Mouse (Mus musculus) B cell, adult 67 days (primary cell): Measurements from ENCODE around the gene Myt1. TPM values are rescaled to one million over a fixed set of nuclear protein-coding genes. Genes with fewer than 3 reads are reported as not detected.

Experiments used
- total RNA-seq, 2 experiments: library from RNA; stranded (reverse); gene quantifications; 4 replicates each; pipeline ENCODE4 v1.2.4; 2023

Myt1 gene
- not detected for total RNA-seq

DNA sequence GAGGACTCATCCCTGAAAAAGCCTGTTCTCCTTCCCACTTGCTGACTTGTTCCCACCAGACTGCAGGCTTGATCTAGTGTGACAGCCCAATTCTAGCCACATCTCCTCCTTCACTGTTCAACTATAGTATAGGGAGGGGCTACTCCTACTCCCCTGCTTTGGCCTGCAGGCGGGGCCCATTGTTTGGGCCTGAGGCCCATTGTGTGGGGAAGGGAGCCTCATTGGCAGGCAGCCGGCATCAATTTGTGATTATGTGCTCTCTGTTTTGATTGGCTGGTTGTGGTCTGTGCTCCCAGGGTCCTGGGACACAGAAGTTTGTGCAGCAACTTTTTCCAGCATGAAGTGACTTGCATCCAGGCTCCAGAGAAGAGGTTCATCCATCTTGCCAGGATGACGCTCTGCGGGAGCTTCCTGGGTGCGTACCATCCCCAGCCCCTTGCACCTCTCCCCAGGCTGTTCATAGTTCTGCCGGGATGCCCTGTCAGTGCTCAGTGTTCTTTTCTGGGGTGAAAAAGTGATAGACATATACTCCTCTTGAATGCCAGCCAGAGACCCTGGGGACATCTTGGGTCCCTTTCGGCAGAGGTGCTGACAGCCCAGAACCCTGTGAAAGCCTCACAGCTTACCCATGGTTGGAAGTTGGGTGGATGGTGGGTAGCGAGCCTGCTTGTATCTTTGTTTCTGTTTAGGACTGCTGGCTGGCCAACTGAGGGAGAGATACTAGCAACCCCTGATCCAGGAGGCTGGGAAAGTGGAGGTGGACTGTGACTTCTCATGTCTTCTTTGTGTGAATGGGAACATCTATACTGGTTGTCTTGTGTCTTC, at the start of gene Myt1:
TSS of gene Myt1 (plus strand) at position 327 of the 825 bp plus-strand sequence.

DNA sequence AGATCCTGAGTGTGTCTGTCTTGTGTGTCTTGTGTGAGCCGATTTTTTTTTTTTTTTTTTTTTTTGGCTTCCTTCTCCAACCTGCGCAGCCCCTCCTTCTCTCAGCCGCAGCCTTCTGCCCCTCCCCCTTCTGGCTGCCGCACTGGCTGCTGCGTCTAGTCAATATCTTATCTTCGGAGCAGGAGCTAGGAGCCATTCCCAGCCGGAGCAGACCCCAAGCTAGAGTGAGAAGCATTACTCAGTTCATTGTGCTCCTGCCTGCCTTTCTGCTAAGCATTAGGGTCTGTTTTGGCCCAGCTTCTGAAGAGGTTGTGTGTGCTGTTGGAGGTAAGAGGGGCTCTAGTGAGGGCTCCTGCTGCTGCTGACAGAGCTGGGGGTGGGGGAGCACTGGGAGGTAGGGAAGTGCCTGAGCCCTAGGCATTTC, 48.2 kb upstream of the Myt1 start, which contains the start of gene Oprl1:
TSS of gene Oprl1 (plus strand) at position 114 of the 424 bp plus-strand sequence.

DNA sequence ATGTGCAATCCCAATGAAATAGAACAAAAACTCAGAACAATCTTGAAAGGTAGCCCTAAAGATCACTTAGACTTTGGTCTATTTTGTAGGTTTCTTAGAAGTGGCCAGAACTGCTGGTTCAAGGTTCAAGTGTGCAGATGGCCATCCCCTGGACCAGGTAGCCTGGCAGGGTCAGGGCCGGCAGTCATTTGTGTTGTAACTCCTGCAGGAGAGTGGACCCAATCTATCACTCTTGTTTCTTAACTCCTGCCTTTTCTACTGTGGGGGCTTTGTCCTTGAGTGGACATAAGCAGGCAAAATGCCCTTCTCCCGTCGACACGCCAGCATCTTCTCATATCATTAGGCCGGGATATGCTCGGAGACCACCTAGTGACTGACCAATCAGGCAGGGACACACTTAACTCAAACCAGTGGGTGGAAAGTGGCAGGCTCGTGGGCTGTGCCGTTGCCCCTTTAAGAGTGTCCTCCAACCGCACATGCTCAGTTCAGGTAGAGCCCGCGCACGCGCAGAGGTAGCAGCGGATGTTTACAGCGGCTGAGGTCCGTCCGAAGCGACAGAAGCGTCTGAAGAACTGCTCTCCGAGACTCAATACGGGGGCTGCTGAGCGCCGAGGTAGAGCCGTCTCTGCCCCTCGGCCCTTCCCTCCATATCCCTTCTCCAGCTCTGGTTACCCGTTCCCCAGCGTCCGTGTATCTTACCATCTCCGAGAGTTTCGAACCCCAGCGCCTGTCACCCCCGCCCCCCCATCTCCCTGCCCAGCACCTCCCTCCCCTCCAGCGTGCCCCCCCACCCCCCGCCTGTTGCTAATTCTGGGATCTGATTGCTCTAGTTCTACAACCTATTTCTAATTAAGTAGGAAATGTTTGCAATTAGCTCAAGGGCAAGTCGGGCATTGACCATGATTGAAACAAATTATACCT, 74.5 kb downstream of the Myt1 start, which contains the start of gene Pcmtd2:
TSS of gene Pcmtd2 (plus strand) at position 483 of the 921 bp plus-strand sequence.

DNA sequence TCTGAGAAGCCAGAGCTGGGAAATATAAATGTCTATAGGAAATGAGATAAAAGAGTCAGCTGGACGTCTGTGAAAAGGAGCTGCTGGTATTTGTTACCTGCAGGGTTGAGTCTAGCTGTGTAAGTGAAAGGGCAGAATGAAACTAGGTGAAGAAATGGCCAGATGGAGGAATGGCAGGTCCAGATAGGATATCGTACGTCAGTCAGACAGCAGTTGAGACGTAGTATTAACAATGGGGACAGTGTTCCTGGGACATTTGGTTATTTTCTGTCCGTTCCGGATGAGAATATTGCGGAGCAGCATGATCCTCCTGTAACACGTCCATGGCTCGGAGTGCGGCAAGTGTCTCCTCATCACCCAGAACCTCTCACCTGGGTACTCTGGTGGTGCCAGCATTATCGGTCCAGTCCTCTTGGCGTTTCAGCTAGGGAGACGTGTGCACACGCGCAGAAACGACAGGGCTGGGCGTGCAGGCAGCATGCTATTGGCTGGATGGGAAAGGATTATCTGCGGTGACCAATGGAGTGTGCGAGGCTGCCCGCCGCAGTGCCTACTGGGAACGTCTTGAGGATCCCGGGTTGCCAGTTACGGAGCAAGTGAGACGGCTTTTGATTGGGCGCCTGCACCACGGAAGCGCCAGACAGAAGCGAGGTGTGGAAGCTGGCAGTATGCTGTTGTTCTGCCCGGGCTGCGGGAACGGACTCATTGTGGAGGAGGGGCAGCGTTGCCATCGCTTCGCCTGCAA, 100.8 kb downstream of the Myt1 start, which contains the start of gene Polr3k:
TSS of gene Polr3k (plus strand) at position 547 of the 745 bp plus-strand sequence.

Other genes with a start within 250 kb of the Myt1 start
- 100 to 1,000 TPM; 134 to 138 TPM for gene Dnajc5, start 242.8 kb upstream of the Myt1 start, total RNA-seq
- 100 to 1,000 TPM; 186 to 229 TPM for gene Uckl1, start 178.4 kb upstream of the Myt1 start, total RNA-seq
- gene Prpf6, start 171.5 kb upstream of the Myt1 start, total RNA-seq, result 10 to 100 TPM; 61.5 to 62.6 TPM
- gene Zfp512b, start 170.5 kb upstream of the Myt1 start, total RNA-seq, result 10 to 100 TPM; 31.8 to 51.8 TPM
- gene Samd10, start 164.1 kb upstream of the Myt1 start, total RNA-seq, result 10 to 100 TPM; 17.4 to 21.5 TPM
- not detected for gene Gm29797, start 106.3 kb upstream of the Myt1 start, total RNA-seq
- gene Sox18, start 91.7 kb upstream of the Myt1 start, total RNA-seq, result under 1 TPM in 1 of 2 experiments, not detected in 1; 0.44 TPM
- gene Tcea2, start 83.0 kb upstream of the Myt1 start, total RNA-seq, result 10 to 100 TPM; 23.7 to 26.9 TPM
- 100 to 1,000 TPM; 203 to 209 TPM for gene Rgs19, start 69.4 kb upstream of the Myt1 start, total RNA-seq
- not detected for gene Lkaaear1, start 64.9 kb upstream of the Myt1 start, total RNA-seq
- gene Oprl1, start 48.3 kb upstream of the Myt1 start, total RNA-seq, result 1 to 10 TPM in 1 of 2 experiments, under 1 TPM in 1; 0.24 to 1.2 TPM
- 10 to 100 TPM; 42.1 to 52.2 TPM for gene Pcmtd2, start 74.5 kb downstream of the Myt1 start, total RNA-seq
- 10 to 100 TPM; 12.2 to 14.9 TPM for gene Polr3k, start 101.0 kb downstream of the Myt1 start, total RNA-seq
- gene Gm14496, start 227.8 kb downstream of the Myt1 start, total RNA-seq, result not detected